In the genomic region with DNA sequence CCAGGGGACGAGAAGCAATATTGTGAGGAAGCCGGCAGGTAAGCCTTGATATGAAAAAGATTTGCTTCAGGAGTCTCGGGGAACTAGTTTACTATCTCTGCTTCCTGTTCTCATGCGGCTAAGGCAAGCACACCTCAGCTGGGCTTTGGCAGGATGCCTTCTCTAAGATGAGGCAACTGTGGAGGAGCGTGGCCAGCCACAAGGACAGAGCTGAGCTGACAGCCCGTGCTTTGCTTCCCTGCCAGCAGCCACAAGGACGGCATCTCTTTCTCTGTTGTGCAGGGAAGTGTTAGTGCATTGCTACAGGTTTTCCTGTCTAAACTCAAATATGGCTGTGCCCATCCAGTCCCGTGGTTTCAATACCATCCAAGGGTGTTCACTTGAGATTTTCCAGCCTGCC, we compare ENCODE assay signal across 9 mouse cellular contexts. TPM values are rescaled to one million over a fixed set of nuclear protein-coding genes. Genes with fewer than 3 reads are reported as not detected.
DNase-seq lines count a peak whose midpoint lies in the region; ATAC-seq lines count a peak whose summit lies in the region.
"Had no signal": no experiment of that assay in that cellular context is flagged by ENCODE, and none has a peak within 500 bp of the region (broad histone marks: within the 10 kb centered on the region; RNA-seq: fewer than 3 reads in every experiment).

No protein-coding gene starts in this region.

- no peak overlapping the region for H3K9ac ChIP-seq in embryonic facial prominence, embryonic 13.5 days
- H3K9ac ChIP-seq: neural tube, embryonic 12.5 days had no signal

- WGBS in embryonic facial prominence, embryonic 13.5 days = 32% methylated on average over 8 of the region's 8 CpGs

- H3K27ac ChIP-seq in embryonic facial prominence, embryonic 13.5 days = no peak overlapping the region
- H3K27ac ChIP-seq: kidney, postnatal 0 days; neural tube, embryonic 12.5 days had no signal

- H3K4me2 ChIP-seq in embryonic facial prominence, embryonic 13.5 days = 0 out of 2 replicates have a peak overlapping the region, but pooled peaks have one; percentile 27
- H3K4me2 ChIP-seq: neural tube, embryonic 12.5 days had no signal

- no peak for ATAC-seq in embryonic facial prominence, embryonic 13.5 days (ENCODE audit: insufficient number of reproducible peaks, insufficient read depth, low FRiP score, low TSS enrichment, low read depth)

- peaks cover 18% of the 10 kb centered on the region for H3K4me1 ChIP-seq in embryonic facial prominence, embryonic 13.5 days

- DNase-seq in ovary, adult 18-20 months (ENCODE audit: low spot score) = peak; percentile 75
- no peak for DNase-seq in ovary, postnatal 10 days (ENCODE audit: low spot score)
- DNase-seq in heart, postnatal 25 days (ENCODE audit: low spot score) = peak; percentile 17
- DNase-seq in thymus, postnatal 25 days = peak; percentile 43
- DNase-seq in right cerebral cortex, postnatal 36 days (ENCODE audit: low spot score in 2 of 2) = no peak
- no peak for DNase-seq in layer of hippocampus, adult 9-11 months

- H3K36me3 ChIP-seq in embryonic facial prominence, embryonic 13.5 days = no peaks in the 10 kb centered on the region
- H3K36me3 ChIP-seq: neural tube, embryonic 12.5 days had no signal

- no peak overlapping the region for H3K4me3 ChIP-seq in embryonic facial prominence, embryonic 13.5 days
- H3K4me3 ChIP-seq: neural tube, embryonic 12.5 days had no signal

- intact Hi-C loops in heart, postnatal 25 days (cut with DNase I) = loop anchor here (2.0 to 10.0 kb wide), 4 partner anchors 28 to 392 kb away; no protein-coding TSS in a partner anchor

- no peaks in the 10 kb centered on the region for H3K27me3 ChIP-seq in embryonic facial prominence, embryonic 13.5 days
- H3K27me3 ChIP-seq: neural tube, embryonic 12.5 days had no signal

- H3K9me3 ChIP-seq in embryonic facial prominence, embryonic 13.5 days = no peaks in the 10 kb centered on the region
- H3K9me3 ChIP-seq: neural tube, embryonic 12.5 days had no signal

RNA-seq across cellular contexts. Expression of a gene that starts 30.1 kb away (rescaled TPM):
- 19.6 and 23.9 TPM in 2 replicates for polyA plus RNA-seq in embryonic facial prominence, embryonic 13.5 days (2015; fragmentation: Nextera tagmentation; extraction: Ambion mirVana)
- total RNA-seq in heart, postnatal 25 days (2021) = 1 to 10 TPM; 6.2 to 9.7 TPM

Comparison
In these comparisons a context has a peak if more than half of its experiments do, and no peak if none do; other contexts are left out.
1. DNase-seq: peak in ovary, adult 18-20 months (single experiment), heart, postnatal 25 days (single experiment) and thymus, postnatal 25 days (single experiment); none in ovary, postnatal 10 days (single experiment), right cerebral cortex, postnatal 36 days (0 of 2) and layer of hippocampus, adult 9-11 months (single experiment).